Mouse (Mus musculus): Measurements from ENCODE around the gene Haspin. TPM values are rescaled to one million over a fixed set of nuclear protein-coding genes. Genes with fewer than 3 reads are reported as not detected.
"Not testable (repeated sequence)": the region's sequence is repeated elsewhere in the genome, so short reads cannot be mapped to it uniquely, and the experiment has no call there.

Gene Haspin
- polyA plus RNA-seq, 1 experiment from 2014 or later, result 25.3 TPM

GRCm38 (mm10) chr11:73132999-73133398, 5.1 kb downstream of the Haspin start:
- Histone ChIP-seq H3K9me3 (peaks cover 37% of the 10 kb centered on the region), H3K4me3 (no peak overlapping the region), H3K27me3 (ENCODE audit: poor library complexity, severe bottlenecking) (no peaks in the 10 kb centered on the region), H3K36me3 (replicated peaks) (peaks cover 85% of the 10 kb centered on the region), H3K4me1 (peaks cover 36% of the 10 kb centered on the region), H3K27ac (no peak overlapping the region)
- 94% methylated on average over 6 of the region's 6 CpGs for WGBS
- no peak for DNase-seq (ENCODE audit: extremely low spot score, low spot score)

- WGBS, result 88% methylated on average over 7 of the region's 7 CpGs
- no peak for DNase-seq (ENCODE audit: extremely low spot score, low spot score)
Measured at GRCm38 (mm10) chr11:73131020-73131419, 7.1 kb downstream of the Haspin start.

GRCm38 (mm10) chr11:73126495-73126894, 11.6 kb downstream of the Haspin start:
- peaks cover 89% of the 10 kb centered on the region for H3K36me3 ChIP-seq (replicated peaks)

More at GRCm38 (mm10) chr11:73131020-73131419, 7.1 kb downstream of the Haspin start:
- Histone ChIP-seq H3K36me3 (replicated peaks) (peaks cover 95% of the 10 kb centered on the region), H3K27me3 (ENCODE audit: poor library complexity, severe bottlenecking) (no peaks in the 10 kb centered on the region), H3K4me3 (no peak overlapping the region), H3K27ac (no peak overlapping the region), H3K4me1 (peaks cover 18% of the 10 kb centered on the region), H3K9me3 (peaks cover 34% of the 10 kb centered on the region)

GRCm38 (mm10) chr11:73111414-73111813, 26.7 kb downstream of the Haspin start:
- Histone ChIP-seq H3K27ac (no peak overlapping the region), H3K4me1 (no peaks in the 10 kb centered on the region), H3K27me3 (ENCODE audit: poor library complexity, severe bottlenecking) (no peaks in the 10 kb centered on the region), H3K4me3 (no peak overlapping the region), H3K36me3 (replicated peaks) (no peaks in the 10 kb centered on the region), H3K9me3 (no peaks in the 10 kb centered on the region)
- no peak for DNase-seq (ENCODE audit: extremely low spot score, low spot score)
- WGBS, result 73% methylated on average over 6 of the region's 6 CpGs

More at GRCm38 (mm10) chr11:73126495-73126894, 11.6 kb downstream of the Haspin start:
- no peak overlapping the region for H3K4me3 ChIP-seq
- no peaks in the 10 kb centered on the region; the same call in 1 of the 2 replicates for H3K9me3 ChIP-seq
- no peak overlapping the region for H3K27ac ChIP-seq
- no peaks in the 10 kb centered on the region for H3K27me3 ChIP-seq (ENCODE audit: poor library complexity, severe bottlenecking)
- no peak for DNase-seq (ENCODE audit: extremely low spot score, low spot score)
- 93% methylated on average over 6 of the region's 6 CpGs for WGBS
- no peaks in the 10 kb centered on the region for H3K4me1 ChIP-seq

GRCm38 (mm10) chr11:73109941-73110340, 28.2 kb downstream of the Haspin start:
- no peaks in the 10 kb centered on the region for H3K36me3 ChIP-seq (replicated peaks)
- no peaks in the 10 kb centered on the region for H3K4me1 ChIP-seq
- H3K9me3 ChIP-seq, result no peaks in the 10 kb centered on the region
- DNase-seq (ENCODE audit: extremely low spot score, low spot score), result no peak
- H3K4me3 ChIP-seq, result no peak overlapping the region
- no peak overlapping the region for H3K27ac ChIP-seq
- WGBS, result 93% methylated on average over 3 of the region's 3 CpGs
- no peaks in the 10 kb centered on the region for H3K27me3 ChIP-seq (ENCODE audit: poor library complexity, severe bottlenecking)

- Histone ChIP-seq H3K4me1 (no peaks in the 10 kb centered on the region), H3K36me3 (replicated peaks) (no peaks in the 10 kb centered on the region), H3K4me3 (no peak overlapping the region), H3K27me3 (ENCODE audit: poor library complexity, severe bottlenecking) (no peaks in the 10 kb centered on the region), H3K27ac (no peak overlapping the region), H3K9me3 (no peaks in the 10 kb centered on the region)
- no peak for DNase-seq (ENCODE audit: extremely low spot score, low spot score)
- WGBS, result 85% methylated on average over 14 of the region's 14 CpGs
Measured at GRCm38 (mm10) chr11:73108898-73109625, 29.0 kb downstream of the Haspin start.

- WGBS, result 83% methylated on average over 5 of the region's 5 CpGs
- no peaks in the 10 kb centered on the region for H3K9me3 ChIP-seq
- no peak for DNase-seq (ENCODE audit: extremely low spot score, low spot score)
- H3K27me3 ChIP-seq (ENCODE audit: poor library complexity, severe bottlenecking), result no peaks in the 10 kb centered on the region
- H3K4me3 ChIP-seq, result no peak overlapping the region
- no peak overlapping the region for H3K27ac ChIP-seq
- no peaks in the 10 kb centered on the region for H3K4me1 ChIP-seq
- no peaks in the 10 kb centered on the region for H3K36me3 ChIP-seq (replicated peaks)
Measured at GRCm38 (mm10) chr11:73108195-73108897, 29.7 kb downstream of the Haspin start.

- DNase-seq (ENCODE audit: extremely low spot score, low spot score); H3K27ac ChIP-seq; H3K36me3 ChIP-seq (replicated peaks); H3K4me3 ChIP-seq; H3K9me3 ChIP-seq; H3K27me3 ChIP-seq (ENCODE audit: poor library complexity, severe bottlenecking); H3K4me1 ChIP-seq: not testable (repeated sequence)
- 52% methylated on average over 3 of the region's 3 CpGs for WGBS
Measured at GRCm38 (mm10) chr11:73107358-73107757, 30.7 kb downstream of the Haspin start.

GRCm38 (mm10) chr11:73105246-73105645, 32.8 kb downstream of the Haspin start:
- H3K4me1 ChIP-seq, result no peaks in the 10 kb centered on the region
- no peaks in the 10 kb centered on the region for H3K9me3 ChIP-seq
- no peak for DNase-seq (ENCODE audit: extremely low spot score, low spot score)
- WGBS, result 65% methylated on average over 3 of the region's 3 CpGs
- H3K36me3 ChIP-seq (replicated peaks), result no peaks in the 10 kb centered on the region
- H3K4me3 ChIP-seq, result no peak overlapping the region
- no peak overlapping the region for H3K27ac ChIP-seq
- H3K27me3 ChIP-seq (ENCODE audit: poor library complexity, severe bottlenecking), result no peaks in the 10 kb centered on the region

GRCm38 (mm10) chr11:73101308-73101707, 36.8 kb downstream of the Haspin start:
- no peaks in the 10 kb centered on the region for H3K4me1 ChIP-seq
- H3K4me3 ChIP-seq, result no peak overlapping the region
- no peak overlapping the region for H3K27ac ChIP-seq
- H3K36me3 ChIP-seq (replicated peaks), result no peaks in the 10 kb centered on the region
- no peak for DNase-seq (ENCODE audit: extremely low spot score, low spot score)
- no peaks in the 10 kb centered on the region for H3K9me3 ChIP-seq
- WGBS, result 85% methylated on average over 4 of the region's 4 CpGs
- no peaks in the 10 kb centered on the region for H3K27me3 ChIP-seq (ENCODE audit: poor library complexity, severe bottlenecking)

- H3K27me3 ChIP-seq (ENCODE audit: poor library complexity, severe bottlenecking), result no peaks in the 10 kb centered on the region
- no peaks in the 10 kb centered on the region for H3K9me3 ChIP-seq
- no peaks in the 10 kb centered on the region for H3K4me1 ChIP-seq
- H3K36me3 ChIP-seq (replicated peaks), result no peaks in the 10 kb centered on the region
- no peak overlapping the region for H3K27ac ChIP-seq
- no peak for DNase-seq (ENCODE audit: extremely low spot score, low spot score)
- WGBS, result 75% methylated on average over 14 of the region's 14 CpGs
- H3K4me3 ChIP-seq, result no peak overlapping the region
Measured at GRCm38 (mm10) chr11:73099976-73100750, 37.9 kb downstream of the Haspin start.

GRCm38 (mm10) chr11:73098860-73099259, 39.2 kb downstream of the Haspin start:
- H3K36me3 ChIP-seq (replicated peaks), result no peaks in the 10 kb centered on the region
- WGBS, result 81% methylated on average over 5 of the region's 5 CpGs
- no peak for DNase-seq (ENCODE audit: extremely low spot score, low spot score)
- H3K9me3 ChIP-seq, result no peaks in the 10 kb centered on the region
- H3K27ac ChIP-seq, result no peak overlapping the region
- no peaks in the 10 kb centered on the region for H3K4me1 ChIP-seq
- no peak overlapping the region for H3K4me3 ChIP-seq
- no peaks in the 10 kb centered on the region for H3K27me3 ChIP-seq (ENCODE audit: poor library complexity, severe bottlenecking)
